Mouse (Mus musculus) spleen, embryonic (tissue): ENCODE measurements around the gene Dynlt1a.
"Not testable (repeated sequence)": the region's sequence is repeated elsewhere in the genome, so short reads cannot be mapped to it uniquely, and the experiment has no call there.

Experiments used
- CTCF ChIA-PET: fragments of 350-600 bp; sonication (Branson Sonifier 250); formaldehyde crosslinking; loops from one replicate; lab custom pipeline; 2022; lab: Charles Lee

The Dynlt1a gene

DNA sequence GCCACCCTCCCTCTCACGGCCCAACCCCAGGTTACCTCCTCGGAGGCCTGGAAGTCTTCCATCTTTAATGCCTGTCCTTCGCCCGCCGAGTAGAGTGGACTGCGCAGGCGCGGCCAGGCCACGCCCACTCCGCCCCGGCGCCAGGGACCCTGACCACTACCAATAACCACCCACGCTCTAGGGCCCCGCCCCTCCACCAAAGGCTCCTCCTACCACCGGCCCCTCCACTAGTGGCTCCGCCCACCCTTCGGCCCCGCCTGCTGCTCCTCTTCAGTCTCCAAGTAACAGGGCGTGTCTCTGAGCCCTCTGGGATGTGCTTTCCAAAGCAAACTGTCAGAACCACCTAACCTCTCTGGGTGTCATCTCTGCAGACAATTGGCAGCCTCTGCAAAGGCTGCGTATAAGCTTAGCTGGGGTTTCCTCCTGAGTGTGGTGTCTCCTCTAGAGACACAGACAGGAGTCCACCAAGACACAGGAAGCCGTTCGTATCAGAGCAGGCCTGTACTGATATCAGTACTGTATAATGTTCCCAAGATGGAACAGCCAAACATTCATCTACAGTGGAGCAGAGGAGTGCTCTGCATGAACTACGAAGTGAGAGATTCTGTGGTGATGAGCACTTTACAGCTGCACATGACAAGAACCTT is at the start of gene Dynlt1a:
Dynlt1a (minus strand) TSS at position 162 of the 647 bp plus-strand sequence.
- CTCF ChIA-PET = not testable (repeated sequence)

GRCm38 (mm10) chr17:6355256-6355655 is 38.0 kb upstream of the Dynlt1a start:
- CTCF ChIA-PET = not testable (repeated sequence)

DNA sequence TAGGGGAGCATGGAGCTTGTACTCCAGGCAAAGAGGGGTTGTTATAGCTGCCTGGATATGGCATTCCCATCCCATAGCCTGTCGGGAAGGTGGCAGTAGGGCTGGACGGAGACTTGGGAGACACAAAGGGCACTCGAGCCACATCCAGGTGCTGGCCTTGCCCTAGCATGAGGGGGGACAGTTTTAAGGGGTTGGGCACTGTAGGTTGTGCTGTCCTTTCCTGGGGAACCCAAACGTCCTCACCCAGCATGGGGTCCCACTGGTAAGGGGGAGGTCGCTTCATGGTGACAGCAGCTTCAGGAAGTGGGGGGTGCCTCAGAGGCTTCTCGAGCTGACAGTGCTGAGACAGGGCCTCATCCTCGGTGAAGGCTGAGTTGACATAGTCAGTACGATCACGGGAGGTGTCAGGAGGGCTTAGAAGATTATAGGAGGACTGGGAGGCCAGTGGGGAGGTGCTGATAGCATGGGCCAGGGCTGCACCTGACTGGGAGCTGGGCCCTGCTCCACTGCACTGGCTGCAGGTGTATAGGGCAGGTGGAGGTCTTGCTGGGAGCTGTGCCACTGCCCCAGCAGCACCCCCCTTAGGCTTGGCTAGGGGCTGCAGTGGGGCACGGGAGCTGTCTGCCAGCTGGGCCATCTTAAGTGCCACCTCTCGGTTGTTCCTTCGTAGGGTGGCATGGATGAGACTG is 25.4 kb upstream of the Dynlt1a start:
- CTCF ChIA-PET = not testable (repeated sequence)

GRCm38 (mm10) chr17:6328997-6329396 is 11.7 kb upstream of the Dynlt1a start:
- CTCF ChIA-PET = not testable (repeated sequence)

DNA sequence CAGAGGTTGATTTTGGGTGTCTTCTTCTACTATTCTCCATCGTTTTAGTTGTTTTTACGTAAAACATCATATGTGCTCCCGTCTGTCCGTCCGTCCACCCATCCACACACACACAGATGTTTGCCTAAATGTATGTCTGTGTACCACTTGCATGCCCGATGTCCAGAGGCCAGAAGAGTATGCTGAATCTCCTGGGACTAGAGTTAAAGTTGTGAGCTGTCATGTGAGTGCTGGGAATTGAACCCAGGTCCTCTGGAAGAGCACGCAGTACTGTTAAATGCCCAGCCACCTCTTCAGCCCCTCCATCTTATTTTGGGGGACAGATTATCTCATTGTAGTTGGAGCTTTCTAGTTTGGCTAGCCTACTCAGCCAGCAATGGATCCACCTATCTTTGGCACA is 10.3 kb upstream of the Dynlt1a start:
- CTCF ChIA-PET = not testable (repeated sequence)

GRCm38 (mm10) chr17:6325543-6325942 is 8.2 kb upstream of the Dynlt1a start:
- CTCF ChIA-PET = not testable (repeated sequence)

DNA sequence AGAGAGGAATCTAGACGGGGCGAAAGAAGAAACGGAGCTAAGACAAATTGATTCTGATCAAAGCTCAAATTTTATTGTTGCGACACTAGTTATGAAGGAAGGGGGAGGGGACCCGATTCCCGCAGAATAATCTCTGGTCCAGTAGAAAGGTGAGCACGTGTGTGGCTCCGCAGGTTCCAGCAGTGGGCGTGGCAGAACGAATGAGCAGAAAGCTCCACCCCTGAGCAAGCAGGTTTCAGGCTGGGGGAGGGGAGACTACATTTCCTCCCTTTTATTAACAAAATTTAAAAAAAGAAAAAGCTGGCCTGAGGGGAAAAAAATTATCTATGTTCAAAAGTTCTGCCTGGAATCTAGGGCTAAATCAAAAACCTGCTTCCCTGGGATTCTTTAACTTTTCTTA is 7.7 kb upstream of the Dynlt1a start:
- CTCF ChIA-PET = not testable (repeated sequence)

DNA sequence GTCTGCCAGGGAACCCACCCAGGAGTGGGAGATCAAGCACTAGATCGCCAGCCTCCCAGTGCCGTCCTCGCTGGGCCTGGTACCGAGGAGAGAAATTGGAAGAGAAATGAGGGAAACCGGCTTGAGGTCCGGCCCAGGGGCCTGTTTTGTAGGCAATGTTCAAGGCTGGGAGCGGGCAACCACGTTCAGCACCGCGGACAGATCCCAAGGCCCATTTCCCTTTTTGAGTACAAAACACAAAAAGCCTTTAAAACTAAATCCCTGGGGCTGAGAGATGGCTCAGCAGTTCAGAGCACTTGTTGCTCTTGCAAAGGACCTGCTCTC is 4.4 kb upstream of the Dynlt1a start:
- CTCF ChIA-PET = not testable (repeated sequence)

DNA sequence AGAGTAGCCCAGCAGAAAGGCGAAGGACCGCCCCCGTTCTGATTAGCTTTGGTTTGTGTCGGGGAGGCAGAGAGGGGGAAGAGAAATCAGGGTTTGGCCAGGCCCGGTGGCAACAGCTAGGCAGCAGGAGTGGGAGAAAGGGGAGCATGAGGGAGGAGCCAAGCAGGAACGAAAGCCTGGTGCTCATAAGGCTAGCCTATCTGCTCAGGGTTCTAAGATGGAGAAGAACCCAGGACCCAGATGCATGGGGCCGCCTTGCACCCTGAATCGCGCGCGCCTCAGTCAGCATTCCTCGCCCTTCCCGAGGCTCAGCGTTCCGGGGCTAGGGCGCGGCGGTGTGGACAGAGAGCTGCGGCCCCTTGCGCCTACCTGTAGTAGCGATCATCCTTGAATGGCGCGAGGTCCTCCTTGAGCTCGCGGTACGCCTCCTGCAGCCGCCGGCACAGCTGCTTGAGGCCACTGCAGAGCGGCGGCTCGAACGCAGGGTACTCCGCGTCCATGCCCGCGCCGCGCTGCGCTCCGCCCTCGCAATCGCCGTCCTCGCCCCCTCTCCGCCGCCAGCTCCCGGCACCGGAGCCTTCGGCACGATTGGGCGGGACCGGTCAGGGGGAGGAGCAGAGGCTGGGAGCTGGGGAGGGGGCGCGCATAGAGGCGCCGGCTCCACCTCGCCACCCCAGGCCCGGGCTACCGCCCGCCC is 3.9 kb upstream of the Dynlt1a start:
- CTCF ChIA-PET = not testable (repeated sequence)

DNA sequence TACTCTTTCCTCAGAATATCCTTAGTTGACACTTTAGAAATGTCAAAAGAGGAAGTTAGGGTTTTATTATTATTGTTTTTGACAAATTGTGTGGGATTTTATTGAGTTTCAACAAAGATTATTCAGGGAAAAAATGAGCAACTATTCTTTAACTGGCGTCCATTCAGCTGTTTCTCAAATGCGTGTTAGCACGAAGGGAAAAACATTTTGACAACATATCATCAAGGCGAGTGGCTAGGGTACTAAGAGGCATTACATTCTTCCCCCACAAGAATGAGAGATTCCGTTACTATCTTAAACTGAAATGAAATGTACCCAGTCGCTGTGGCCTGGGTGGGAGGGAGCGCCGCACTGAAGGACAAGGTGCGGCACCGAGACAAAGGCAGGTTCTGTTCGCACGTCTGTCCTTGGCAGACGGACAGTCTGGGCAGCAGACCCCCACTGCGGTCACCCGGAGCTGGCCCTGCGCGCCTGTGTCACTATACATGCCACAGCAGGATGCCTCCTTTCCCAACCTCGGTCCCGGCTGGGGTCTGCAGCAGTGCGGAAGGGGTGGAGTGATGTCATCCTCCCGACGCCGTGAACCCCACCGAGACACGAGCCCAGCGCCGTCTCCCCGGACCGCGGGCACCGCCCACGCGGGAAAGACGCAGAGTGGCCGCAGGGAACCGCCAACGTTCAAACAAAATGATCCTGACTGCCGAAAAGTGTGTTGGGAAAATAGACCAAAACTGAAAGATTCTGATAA is 747 bp downstream of the Dynlt1a start:
- CTCF ChIA-PET = not testable (repeated sequence)

GRCm38 (mm10) chr17:6315706-6316105 is 1.6 kb downstream of the Dynlt1a start:
- CTCF ChIA-PET = not testable (repeated sequence)

- CTCF ChIA-PET = not testable (repeated sequence)
These were observed 2.8 kb downstream of the Dynlt1a start for GRCm38 (mm10) chr17:6314493-6314892.

- CTCF ChIA-PET = not testable (repeated sequence)
These were observed 4.5 kb downstream of the Dynlt1a start for GRCm38 (mm10) chr17:6312755-6313154.

GRCm38 (mm10) chr17:6311716-6312115 is 5.6 kb downstream of the Dynlt1a start:
- CTCF ChIA-PET = not testable (repeated sequence)

DNA sequence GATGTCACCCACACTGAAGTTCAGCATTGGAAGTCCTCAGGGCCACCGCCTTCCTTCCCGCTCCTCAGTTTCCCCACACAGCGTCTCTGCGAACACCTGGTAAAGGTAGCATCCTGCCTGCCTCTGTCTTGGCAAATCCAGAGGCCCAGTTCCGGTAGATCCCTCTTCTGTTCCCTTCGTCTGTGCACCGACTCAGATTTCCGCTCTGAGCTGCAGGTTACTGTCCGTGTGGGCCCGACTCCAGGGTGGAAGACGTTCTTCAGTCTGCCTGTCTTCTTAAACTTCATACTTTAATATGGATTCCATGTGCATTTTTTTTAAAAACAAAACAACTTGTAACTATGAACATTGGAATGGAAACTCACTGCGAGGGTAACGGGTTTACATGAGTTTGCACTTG is 10.8 kb downstream of the Dynlt1a start:
- CTCF ChIA-PET = not testable (repeated sequence)

- CTCF ChIA-PET = not testable (repeated sequence)
These were observed 11.5 kb downstream of the Dynlt1a start for GRCm38 (mm10) chr17:6305656-6306270.

DNA sequence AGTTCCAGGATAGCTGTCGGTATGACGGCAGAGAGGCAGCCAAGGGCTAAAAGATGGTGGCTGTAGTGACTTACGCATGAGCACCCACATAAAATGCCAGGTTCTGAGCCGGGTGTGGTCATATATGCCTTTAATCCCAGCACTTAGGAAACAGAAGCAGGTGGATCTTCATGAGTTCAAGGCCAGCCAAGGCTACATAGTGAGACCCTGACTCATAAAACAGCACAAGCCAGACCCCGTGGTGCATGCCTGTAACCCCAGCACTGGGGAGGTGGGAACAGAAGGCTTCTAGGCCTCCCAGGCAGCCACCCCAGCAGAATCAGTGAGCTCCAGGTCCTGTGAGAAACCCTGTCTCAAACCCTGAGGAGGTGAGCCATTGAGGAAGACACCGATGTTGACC is 12.4 kb downstream of the Dynlt1a start:
- CTCF ChIA-PET = not testable (repeated sequence)

GRCm38 (mm10) chr17:6300190-6300863 is 17.0 kb downstream of the Dynlt1a start:
- CTCF ChIA-PET = not testable (repeated sequence)

- CTCF ChIA-PET = not testable (repeated sequence)
These were observed 20.1 kb downstream of the Dynlt1a start for GRCm38 (mm10) chr17:6297060-6297795.

GRCm38 (mm10) chr17:6293882-6294281 is 23.4 kb downstream of the Dynlt1a start:
- CTCF ChIA-PET = not testable (repeated sequence)

DNA sequence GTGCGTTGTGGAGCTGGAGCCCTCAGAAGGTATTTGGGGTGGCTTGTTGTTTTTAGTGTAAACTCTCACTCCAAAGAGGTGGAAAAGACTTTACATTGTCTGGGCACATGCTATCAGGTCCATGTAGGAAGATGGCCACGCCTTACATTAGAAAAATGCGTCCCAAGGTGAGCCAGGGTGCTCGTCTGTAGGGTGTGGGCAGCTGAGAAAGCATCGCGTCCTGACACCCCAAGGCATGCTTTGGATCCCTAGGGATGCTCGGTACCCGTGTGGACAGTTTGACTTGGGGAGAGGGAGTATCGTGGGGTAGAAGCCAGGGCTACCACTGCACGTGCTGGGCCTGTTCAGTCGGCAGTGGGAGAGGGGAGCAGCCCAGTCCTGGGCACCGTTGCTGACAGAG is 28.3 kb downstream of the Dynlt1a start:
- CTCF ChIA-PET = not testable (repeated sequence)
